Mouse (Mus musculus): ENCODE measurements at regions not wholly inside any gene's neighbourhood (a gene's known extent, or its start where the extent isn't known, plus 50 kb on each side); places are given as distances from the start of the nearest gene placed in this dataset.

- DNase-seq (ENCODE audit: low read depth, low spot score), result no peak
Observed at GRCm38 (mm10) chr3:61255232-61255631, 106.2 kb upstream of the Rap2b start.

GRCm38 (mm10) chr3:61255643-61256042 is 105.8 kb upstream of the Rap2b start:
- no peak for DNase-seq (ENCODE audit: low read depth, low spot score)

- peak; percentile 75 for DNase-seq (ENCODE audit: low read depth, low spot score)
Observed at GRCm38 (mm10) chr3:61268453-61269335, 92.7 kb upstream of the Rap2b start.

GRCm38 (mm10) chr3:61285924-61286520 is 75.4 kb upstream of the Rap2b start:
- peak; percentile 7 for DNase-seq (ENCODE audit: low read depth, low spot score)

GRCm38 (mm10) chr3:61288195-61288594 is 73.2 kb upstream of the Rap2b start:
- DNase-seq (ENCODE audit: low read depth, low spot score), result no peak

GRCm38 (mm10) chr3:61294855-61295254 is 66.6 kb upstream of the Rap2b start:
- DNase-seq (ENCODE audit: low read depth, low spot score), result no peak

GRCm38 (mm10) chr3:61297290-61297689 is 64.1 kb upstream of the Rap2b start:
- no peak for DNase-seq (ENCODE audit: low read depth, low spot score)

GRCm38 (mm10) chr3:61302214-61302613 is 59.2 kb upstream of the Rap2b start:
- DNase-seq (ENCODE audit: low read depth, low spot score), result no peak

- no peak for DNase-seq (ENCODE audit: low read depth, low spot score)
Observed at GRCm38 (mm10) chr3:61303485-61303884, 58.0 kb upstream of the Rap2b start.

- peak; percentile 35 for DNase-seq (ENCODE audit: low read depth, low spot score)
Observed at GRCm38 (mm10) chr3:61306306-61306705, 55.1 kb upstream of the Rap2b start.

GRCm38 (mm10) chr3:61308764-61309163 is 52.7 kb upstream of the Rap2b start:
- DNase-seq (ENCODE audit: low read depth, low spot score), result no peak

GRCm38 (mm10) chr3:61309197-61309596 is 52.2 kb upstream of the Rap2b start:
- DNase-seq (ENCODE audit: low read depth, low spot score), result no peak

All from ZHBTc4 (cell line).